Mouse (Mus musculus) lung, adult 2 months (tissue): ENCODE data around the gene Adgra3.

ENCODE experiments used
- CTCF ChIP-seq: fragments of 200-500 bp; IDR thresholded peaks from 2 replicates; pipeline ENCODE4 v1.5.1; 2011; ENCODE audit warnings: mild to moderate bottlenecking, low read length, control low read depth; ENCODE audit not compliant: insufficient read depth
- POLR2A ChIP-seq: fragments of 200-500 bp; IDR thresholded peaks from 2 replicates; pipeline ENCODE4 v1.6.1; 2011; ENCODE audit warnings: low read depth, mild to moderate bottlenecking, control low read depth, low read length, borderline replicate concordance; ENCODE audit errors: extremely low read depth

- peak; percentile 43; the same call in 1 of the 2 replicates for TF ChIP-seq POLR2A
- no peak for TF ChIP-seq CTCF
Measured at GRCm38 (mm10) chr5:50058421-50059286, at the start of gene Adgra3.
